Mouse (Mus musculus) C2C12 (cell line): ENCODE measurements around the gene Rab11b. TPM values are rescaled to one million over a fixed set of nuclear protein-coding genes. Genes with fewer than 3 reads are reported as not detected.
A peak's percentile ranks its signal among the peaks of the same experiment; 100 is the strongest.
"Not testable (repeated sequence)": the region's sequence is repeated elsewhere in the genome, so short reads cannot be mapped to it uniquely, and the experiment has no call there.

Experiments used
- H3K27me3 ChIP-seq: one replicate; pipeline ENCODE4 v1.6.1; 2011; ENCODE audit not compliant: control insufficient read depth, insufficient read depth, insufficient read length
- H3K36me3 ChIP-seq: one replicate; pipeline ENCODE4 v1.6.1; 2011; ENCODE audit not compliant: control insufficient read depth, insufficient read depth
- H3K4me3 ChIP-seq: one replicate; pipeline ENCODE4 v1.5.1; 2011; ENCODE audit warnings: mild to moderate bottlenecking, control low read depth; ENCODE audit not compliant: poor library complexity, insufficient read depth, severe bottlenecking
- H3K79me2 ChIP-seq: one replicate; pipeline ENCODE4 v1.6.1; 2011; ENCODE audit not compliant: control insufficient read depth, insufficient read depth
- H3K79me3 ChIP-seq: one replicate; pipeline ENCODE4 v1.6.1; 2011; ENCODE audit warnings: low read depth, control low read depth
- H3ac ChIP-seq: one replicate; pipeline ENCODE3; 2011; ENCODE audit warnings: low read depth; ENCODE audit not compliant: control insufficient read depth, insufficient read length
- CEBPB ChIP-seq: IDR thresholded peaks from one replicate; pipeline ENCODE4 v1.6.1; 2011; ENCODE audit warnings: low read depth, mild to moderate bottlenecking, control low read depth, moderate library complexity
- CTCF ChIP-seq: IDR thresholded peaks from one replicate; pipeline ENCODE4 v1.5.1; 2011; ENCODE audit not compliant: control insufficient read depth, insufficient read depth, insufficient read length
- FOSL1 ChIP-seq: IDR thresholded peaks from one replicate; pipeline ENCODE4 v1.8.0; 2011; ENCODE audit warnings: mild to moderate bottlenecking, low read length; ENCODE audit not compliant: poor library complexity, insufficient read depth, severe bottlenecking
- MAX ChIP-seq: IDR thresholded peaks from one replicate; pipeline ENCODE4 v1.6.1; 2011; ENCODE audit warnings: mild to moderate bottlenecking, control low read depth
- MYOD1 ChIP-seq: IDR thresholded peaks from one replicate; pipeline ENCODE4 v1.6.1; 2011; ENCODE audit warnings: low read depth; ENCODE audit not compliant: control insufficient read depth, insufficient read length
- MYOG ChIP-seq: IDR thresholded peaks from one replicate; pipeline ENCODE4 v1.6.1; 2011; ENCODE audit not compliant: control insufficient read depth, insufficient read length; ENCODE audit errors: extremely low read depth
- USF1 ChIP-seq: IDR thresholded peaks from one replicate; pipeline ENCODE4 v1.6.1; 2011; ENCODE audit warnings: low read depth, mild to moderate bottlenecking, control low read depth, moderate library complexity
- polyA plus RNA-seq: library from polyadenylated mRNA; unstranded; fragments of >200 nt; fragmentation: generic; extraction: Trizol; gene quantifications from one replicate; pipeline ENCODE4 v1.2.1, GENCODE M21; 2012; ENCODE audit warnings: missing spikeins

Gene Rab11b
- polyA plus RNA-seq, 1 experiment, result 97.3 TPM

DNA sequence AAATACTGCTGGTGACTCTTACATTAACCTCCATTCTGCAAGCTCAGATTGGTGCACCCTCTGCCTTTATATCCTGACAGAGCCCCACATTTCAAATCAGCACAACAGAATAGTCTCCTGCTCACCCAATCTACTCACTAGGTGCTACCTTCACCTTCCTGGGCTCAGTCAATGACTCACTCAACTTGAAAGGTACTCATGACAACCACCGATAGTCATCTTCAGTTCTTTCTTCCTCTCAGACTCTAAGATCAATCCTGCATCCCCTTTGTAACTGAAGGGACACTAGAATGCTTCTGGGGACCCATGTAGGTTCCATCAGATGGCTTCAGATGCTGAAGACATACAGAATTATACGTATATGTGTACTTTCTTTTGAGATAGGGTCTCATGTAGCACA is 8.0 kb downstream of the Rab11b start:
- Histone ChIP-seq H3K79me2 (peaks cover 78% of the 10 kb centered on the region), H3ac (no peak overlapping the region), H3K4me3 (no peak overlapping the region), H3K79me3 (peaks cover 61% of the 10 kb centered on the region), H3K27me3 (no peaks in the 10 kb centered on the region), H3K36me3 (peaks cover 15% of the 10 kb centered on the region)
- TF ChIP-seq MYOD1, result no peak
- no peak for TF ChIP-seq CTCF
- no peak for TF ChIP-seq USF1
- no peak for TF ChIP-seq MYOG
- TF ChIP-seq CEBPB, result no peak
- TF ChIP-seq MAX, result no peak
- no peak for TF ChIP-seq FOSL1

DNA sequence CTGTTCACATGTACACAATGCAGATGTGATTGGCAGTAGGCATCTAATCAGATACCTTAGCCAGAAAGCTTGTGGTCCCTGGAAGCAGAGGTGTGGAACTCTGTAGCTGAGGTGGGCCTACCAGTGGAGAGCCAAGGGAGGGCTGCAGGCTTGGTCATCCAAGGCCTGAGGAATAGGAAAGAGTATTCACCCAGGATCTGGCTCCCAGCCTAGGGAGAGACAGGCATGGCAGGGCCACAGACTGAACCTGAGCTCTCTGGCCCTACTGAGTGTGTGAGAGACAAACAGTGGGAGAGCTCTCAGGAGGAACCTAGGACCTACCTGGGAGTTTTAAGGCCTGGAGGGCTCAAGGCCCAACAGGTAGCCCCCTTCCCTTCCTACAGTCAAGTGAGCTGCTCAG is 9.1 kb downstream of the Rab11b start:
- H3ac ChIP-seq, result no peak overlapping the region
- H3K79me3 ChIP-seq, result peaks cover 51% of the 10 kb centered on the region
- H3K27me3 ChIP-seq, result no peaks in the 10 kb centered on the region
- no peak for TF ChIP-seq MAX
- H3K79me2 ChIP-seq, result peaks cover 67% of the 10 kb centered on the region
- no peak overlapping the region for H3K4me3 ChIP-seq
- peaks cover 14% of the 10 kb centered on the region for H3K36me3 ChIP-seq

DNA sequence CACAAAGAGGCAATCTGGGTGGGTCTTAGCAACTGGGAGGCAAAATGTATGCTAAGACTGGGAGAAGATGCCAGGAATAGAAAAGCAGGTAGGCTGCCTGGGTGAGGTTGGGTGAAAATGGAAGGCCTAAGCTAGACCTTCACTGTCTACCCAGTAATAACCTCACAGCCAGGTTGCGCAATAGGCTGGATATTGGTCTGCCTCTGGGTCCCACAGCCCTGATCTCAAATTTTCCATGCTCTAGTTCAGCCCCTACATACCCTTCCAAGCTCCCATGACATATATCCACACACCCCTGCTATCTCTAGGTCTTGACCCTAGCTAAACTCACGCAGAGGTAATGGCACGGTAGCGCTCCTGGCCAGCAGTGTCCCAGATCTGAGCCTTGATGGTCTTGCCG is 10.9 kb downstream of the Rab11b start:
- peaks cover 27% of the 10 kb centered on the region for H3K36me3 ChIP-seq
- no peak overlapping the region for H3ac ChIP-seq
- peak; percentile 92 for TF ChIP-seq CEBPB
- no peak for TF ChIP-seq CTCF
- H3K27me3 ChIP-seq, result no peaks in the 10 kb centered on the region
- H3K4me3 ChIP-seq, result no peak overlapping the region
- H3K79me3 ChIP-seq, result peaks cover 33% of the 10 kb centered on the region
- H3K79me2 ChIP-seq, result peaks cover 50% of the 10 kb centered on the region

DNA sequence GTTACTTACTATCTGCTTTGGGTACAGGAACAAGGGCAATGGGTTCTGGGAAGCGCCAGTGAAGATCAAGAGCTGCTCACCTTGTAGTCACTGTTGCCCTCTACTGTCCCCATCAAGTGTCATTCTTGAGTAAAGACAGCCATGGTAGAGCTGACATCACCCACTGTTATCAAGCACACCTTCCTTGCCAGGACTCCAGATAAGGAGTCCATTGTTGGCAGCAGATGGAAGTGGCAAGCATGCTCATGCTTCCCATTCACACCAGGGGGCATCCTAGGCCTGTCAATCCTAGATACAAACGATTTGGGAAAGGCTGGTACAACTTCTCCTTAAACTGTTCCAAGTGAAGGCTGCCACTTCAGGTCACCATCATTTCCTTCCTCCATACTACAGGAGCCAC is 14.3 kb downstream of the Rab11b start:
- Histone ChIP-seq H3ac (no peak overlapping the region), H3K36me3 (peaks cover 27% of the 10 kb centered on the region), H3K27me3 (no peaks in the 10 kb centered on the region), H3K4me3 (no peak overlapping the region), H3K79me2 (peaks cover 15% of the 10 kb centered on the region), H3K79me3 (peaks cover 7% of the 10 kb centered on the region)
- TF ChIP-seq MAX, result no peak
- no peak for TF ChIP-seq MYOD1
- peak; percentile 45 for TF ChIP-seq CTCF
- no peak for TF ChIP-seq CEBPB

DNA sequence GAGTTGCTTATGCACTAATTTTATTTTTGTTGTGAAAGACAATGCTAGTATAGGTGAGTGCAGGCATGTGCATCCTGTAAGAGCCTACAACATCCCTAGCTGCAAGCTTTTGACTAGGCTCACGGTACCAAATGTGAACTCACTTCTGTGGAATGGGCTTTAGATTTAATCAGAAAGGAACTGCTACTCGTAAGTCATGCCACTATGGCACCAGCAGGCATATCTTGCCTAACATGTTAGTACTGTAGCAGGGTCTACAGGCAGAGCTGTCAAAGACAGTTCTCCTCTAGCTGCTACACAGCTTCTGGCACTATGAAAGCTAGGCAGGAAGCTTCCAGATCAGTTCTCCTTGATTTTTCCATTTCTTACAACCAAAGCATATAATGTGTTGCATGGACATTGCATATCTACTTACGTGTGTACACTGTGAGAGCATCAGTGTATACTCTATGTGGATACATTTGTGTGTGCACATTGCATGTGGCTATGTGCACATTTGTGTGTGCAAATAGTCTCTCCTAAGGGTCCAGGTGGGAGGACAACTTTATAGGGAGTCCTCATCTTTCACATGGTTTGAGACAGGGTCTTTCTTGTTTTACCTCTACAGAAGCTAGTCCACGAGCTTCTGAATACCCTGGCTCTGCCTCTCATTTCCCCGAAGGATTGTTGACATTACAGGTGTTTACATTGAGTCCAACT is 15.5 kb downstream of the Rab11b start:
- H3K79me3 ChIP-seq, result no peaks in the 10 kb centered on the region
- no peak overlapping the region for H3K4me3 ChIP-seq
- H3K79me2 ChIP-seq, result peaks cover 3% of the 10 kb centered on the region
- H3K36me3 ChIP-seq, result peaks cover 27% of the 10 kb centered on the region
- H3K27me3 ChIP-seq, result no peaks in the 10 kb centered on the region
- TF ChIP-seq USF1 (no peak), CTCF (no peak), FOSL1 (no peak), MYOG (no peak), MAX (no peak), CEBPB (no peak), MYOD1 (no peak)
- no peak overlapping the region for H3ac ChIP-seq

DNA sequence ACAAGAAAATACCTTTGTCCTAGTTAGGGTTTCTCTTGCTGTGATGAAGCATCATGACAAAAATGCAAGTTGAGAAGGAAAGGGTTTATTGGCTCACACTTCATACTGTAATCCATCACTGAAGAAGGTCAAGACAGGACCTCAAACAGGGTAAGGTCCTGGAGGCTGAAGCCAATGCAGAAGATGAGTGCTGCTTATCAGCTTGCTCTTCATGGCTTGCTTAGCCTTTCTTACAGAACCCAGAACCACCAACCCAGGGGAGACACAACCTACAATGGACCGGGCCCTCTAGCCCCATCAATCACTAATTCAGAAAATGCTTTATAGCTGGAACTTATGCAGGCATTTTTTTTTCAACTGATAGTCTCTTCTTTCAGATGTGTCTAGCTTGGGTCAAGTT is 17.9 kb downstream of the Rab11b start:
- TF ChIP-seq MYOD1, result no peak
- no peak for TF ChIP-seq MAX
- no peak for TF ChIP-seq USF1
- TF ChIP-seq FOSL1, result no peak
- no peak for TF ChIP-seq MYOG
- TF ChIP-seq CEBPB, result no peak
- TF ChIP-seq CTCF, result no peak
- H3K27me3 ChIP-seq, result no peaks in the 10 kb centered on the region
- no peak overlapping the region for H3K4me3 ChIP-seq
- H3K79me3 ChIP-seq, result no peaks in the 10 kb centered on the region
- no peak overlapping the region for H3ac ChIP-seq
- H3K36me3 ChIP-seq, result peaks cover 17% of the 10 kb centered on the region
- no peaks in the 10 kb centered on the region for H3K79me2 ChIP-seq

DNA sequence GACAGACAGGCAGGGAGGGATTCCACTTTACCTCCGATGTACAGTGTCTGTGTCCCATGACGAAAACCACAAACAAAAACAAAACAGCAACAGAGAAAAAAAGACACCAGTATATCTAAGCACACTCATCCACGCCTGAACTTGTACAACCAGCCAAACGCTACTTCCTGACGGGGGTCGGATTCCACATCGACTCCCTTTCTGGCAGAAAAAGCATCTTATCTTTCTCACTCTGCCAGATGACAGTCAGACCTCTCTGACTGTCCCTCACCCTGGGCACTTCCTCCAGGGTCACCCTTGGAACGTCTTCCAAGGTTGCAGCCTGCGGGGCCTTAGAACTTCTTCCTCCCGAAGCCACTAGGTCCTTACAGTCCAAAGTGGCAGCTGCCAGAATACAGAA is 26.8 kb downstream of the Rab11b start:
- H3ac ChIP-seq, H3K4me3 ChIP-seq, H3K36me3 ChIP-seq, H3K27me3 ChIP-seq, H3K79me2 ChIP-seq, H3K79me3 ChIP-seq: not testable (repeated sequence)

DNA sequence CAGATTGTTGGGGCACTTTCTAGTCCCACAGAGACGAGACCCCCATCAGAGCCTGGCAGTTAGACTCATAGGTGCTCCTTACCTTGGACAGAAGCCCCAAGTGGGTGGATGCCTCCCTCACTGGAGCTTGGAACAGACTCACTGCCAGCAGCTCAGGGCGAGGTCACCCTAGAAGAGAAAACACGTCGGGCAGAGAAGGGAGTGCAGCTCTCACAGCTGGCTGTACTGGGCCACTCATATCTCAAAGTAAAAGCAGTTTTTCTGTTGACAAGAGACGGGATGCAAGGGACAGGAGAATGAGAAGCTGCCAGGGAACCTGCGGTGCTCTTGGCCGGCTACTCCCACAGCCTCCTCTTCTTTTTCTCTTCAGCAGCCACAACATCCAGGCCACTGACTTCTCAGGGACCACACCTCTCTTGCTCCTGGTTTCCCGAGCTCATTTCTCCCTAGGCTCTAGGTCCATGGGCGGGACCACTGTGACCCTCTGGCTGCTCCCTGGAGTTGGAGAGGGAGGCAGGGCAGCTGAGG is 27.7 kb downstream of the Rab11b start:
- H3K79me3 ChIP-seq, H3K27me3 ChIP-seq, H3K4me3 ChIP-seq: not testable (repeated sequence)

More for the DNA sequence above, 27.7 kb downstream of the Rab11b start:
- not testable (repeated sequence) for H3ac ChIP-seq, H3K36me3 ChIP-seq, H3K79me2 ChIP-seq
